Mouse (Mus musculus): ENCODE data around the gene Ppp2r3a. TPM values are rescaled to one million over a fixed set of nuclear protein-coding genes. Genes with fewer than 3 reads are reported as not detected.

Ppp2r3a gene
- polyA plus RNA-seq, 1 experiment = 14.3 TPM

DNA sequence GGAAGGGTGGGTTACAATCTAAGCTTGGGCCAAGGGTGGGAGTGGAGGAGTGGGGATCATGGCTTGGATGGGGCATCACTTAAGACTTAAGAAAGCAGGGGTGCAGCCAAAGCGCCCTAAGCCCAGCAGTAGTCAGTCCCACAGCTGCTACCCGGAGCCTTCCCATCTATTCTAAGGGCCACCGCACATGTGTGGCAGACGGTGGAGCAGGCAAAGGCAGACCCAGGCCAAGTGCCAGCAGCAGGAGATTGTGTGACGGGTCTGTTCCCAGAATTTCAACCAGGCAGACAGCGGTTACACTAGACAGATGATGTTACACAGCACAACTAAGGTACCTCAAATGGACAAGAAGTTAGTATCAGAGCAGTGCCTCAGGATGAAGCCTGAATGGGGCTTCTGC lies 29.3 kb upstream of the Ppp2r3a start:
- Histone ChIP-seq H3K4me3 (ENCODE audit: low read depth, low read length) (no peak overlapping the region), H3K9ac (ENCODE audit: low read depth, poor library complexity, severe bottlenecking) (no peak overlapping the region), H3K27ac (ENCODE audit: insufficient read depth, low read length) (no peak overlapping the region), H3K27me3 (ENCODE audit: control insufficient read depth, insufficient read depth, low read length, poor library complexity, severe bottlenecking) (no peaks in the 10 kb centered on the region), H3K9me3 (replicated peaks; ENCODE audit: control insufficient read depth, insufficient read depth, low read length, poor library complexity, severe bottlenecking) (no peaks in the 10 kb centered on the region), H3K36me3 (ENCODE audit: control insufficient read depth, insufficient read depth, low read length, poor library complexity, severe bottlenecking) (no peaks in the 10 kb centered on the region), H3K4me1 (ENCODE audit: control insufficient read depth, insufficient read depth, low read length) (no peaks in the 10 kb centered on the region)
- no peak for TF ChIP-seq POLR2A (IDR thresholded peaks at IDR 0.05; ENCODE audit: insufficient read depth, low read length)
- TF ChIP-seq EP300 (IDR thresholded peaks at IDR 0.05; ENCODE audit: insufficient read depth, low read depth, low read length) = no peak

DNA sequence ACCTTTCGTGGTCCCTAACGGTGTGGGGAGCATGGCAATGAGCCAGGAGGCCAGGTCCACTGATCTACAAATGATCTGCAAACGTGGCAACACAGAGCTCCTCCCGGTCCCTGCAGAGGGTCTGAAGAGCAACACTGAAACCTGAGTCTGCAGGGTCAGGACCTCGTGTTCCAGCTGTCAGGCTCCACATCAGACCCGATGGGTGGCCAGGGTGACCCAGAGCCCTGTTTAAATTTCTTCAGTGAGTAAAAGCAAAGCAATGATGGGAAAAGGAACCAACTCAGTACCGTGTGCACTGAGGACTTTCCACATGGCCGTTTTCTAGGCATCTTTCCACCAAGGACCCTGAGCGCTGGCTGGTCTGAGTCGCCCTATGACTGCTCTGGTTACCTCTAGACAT lies 28.6 kb upstream of the Ppp2r3a start:
- Histone ChIP-seq H3K9me3 (replicated peaks; ENCODE audit: control insufficient read depth, insufficient read depth, low read length, poor library complexity, severe bottlenecking) (no peaks in the 10 kb centered on the region), H3K27ac (ENCODE audit: insufficient read depth, low read length) (no peak overlapping the region), H3K9ac (ENCODE audit: low read depth, poor library complexity, severe bottlenecking) (no peak overlapping the region), H3K36me3 (ENCODE audit: control insufficient read depth, insufficient read depth, low read length, poor library complexity, severe bottlenecking) (no peaks in the 10 kb centered on the region), H3K4me3 (ENCODE audit: low read depth, low read length) (no peak overlapping the region), H3K4me1 (ENCODE audit: control insufficient read depth, insufficient read depth, low read length) (no peaks in the 10 kb centered on the region), H3K27me3 (ENCODE audit: control insufficient read depth, insufficient read depth, low read length, poor library complexity, severe bottlenecking) (no peaks in the 10 kb centered on the region)
- TF ChIP-seq CTCF (IDR thresholded peaks at IDR 0.05; ENCODE audit: low read depth, low read length) (no peak), EP300 (IDR thresholded peaks at IDR 0.05; ENCODE audit: insufficient read depth, low read depth, low read length) (no peak), POLR2A (IDR thresholded peaks at IDR 0.05; ENCODE audit: insufficient read depth, low read length) (no peak)

DNA sequence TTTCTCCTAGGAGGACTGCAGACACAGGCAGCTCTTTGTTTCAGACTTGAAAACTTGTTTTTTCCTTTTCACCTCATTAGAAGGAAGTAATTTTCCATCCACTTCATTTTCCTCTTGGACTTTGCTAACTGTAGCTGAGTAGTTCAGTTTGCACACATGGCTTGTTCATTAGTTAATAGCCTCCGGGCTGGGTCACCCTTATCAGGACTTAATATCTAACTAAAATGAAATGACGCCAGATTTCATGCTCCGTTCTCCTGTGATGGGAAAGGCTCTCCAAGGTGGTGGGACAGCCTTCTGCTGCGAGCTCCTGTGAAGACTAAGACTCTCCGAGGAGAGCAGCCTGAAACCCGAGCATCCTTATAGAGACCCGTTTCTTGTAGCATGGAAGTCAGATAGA lies 21.1 kb upstream of the Ppp2r3a start:
- Histone ChIP-seq H3K27me3 (ENCODE audit: control insufficient read depth, insufficient read depth, low read length, poor library complexity, severe bottlenecking) (no peaks in the 10 kb centered on the region), H3K36me3 (ENCODE audit: control insufficient read depth, insufficient read depth, low read length, poor library complexity, severe bottlenecking) (no peaks in the 10 kb centered on the region), H3K9me3 (replicated peaks; ENCODE audit: control insufficient read depth, insufficient read depth, low read length, poor library complexity, severe bottlenecking) (no peaks in the 10 kb centered on the region), H3K4me3 (ENCODE audit: low read depth, low read length) (no peak overlapping the region), H3K4me1 (ENCODE audit: control insufficient read depth, insufficient read depth, low read length) (no peaks in the 10 kb centered on the region), H3K27ac (ENCODE audit: insufficient read depth, low read length) (no peak overlapping the region), H3K9ac (ENCODE audit: low read depth, poor library complexity, severe bottlenecking) (no peak overlapping the region)
- no peak for TF ChIP-seq CTCF (IDR thresholded peaks at IDR 0.05; ENCODE audit: low read depth, low read length)
- TF ChIP-seq POLR2A (IDR thresholded peaks at IDR 0.05; ENCODE audit: insufficient read depth, low read length) = no peak
- no peak for TF ChIP-seq EP300 (IDR thresholded peaks at IDR 0.05; ENCODE audit: insufficient read depth, low read depth, low read length)

DNA sequence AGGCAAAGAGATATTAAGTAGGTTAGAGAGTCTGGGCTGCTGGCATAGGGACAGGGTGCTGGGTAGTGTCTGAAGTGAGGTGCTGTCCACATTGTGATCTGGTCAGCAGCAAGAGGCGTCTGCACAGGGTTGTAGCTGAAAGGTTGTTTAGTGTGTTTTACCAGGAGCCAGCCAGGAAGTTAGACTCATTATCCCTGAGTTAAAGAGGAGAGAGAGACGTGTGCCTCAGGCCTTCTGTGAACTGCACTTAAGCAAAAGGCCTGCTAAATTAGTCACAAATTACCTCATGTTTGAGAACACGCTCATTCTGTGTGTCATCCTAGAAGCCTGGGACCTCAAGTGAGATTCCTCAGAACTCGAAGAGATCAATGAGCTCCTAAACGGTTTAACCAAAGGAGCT lies 18.4 kb upstream of the Ppp2r3a start:
- TF ChIP-seq POLR2A (IDR thresholded peaks at IDR 0.05; ENCODE audit: insufficient read depth, low read length) = no peak
- no peak for TF ChIP-seq EP300 (IDR thresholded peaks at IDR 0.05; ENCODE audit: insufficient read depth, low read depth, low read length)
- TF ChIP-seq CTCF (IDR thresholded peaks at IDR 0.05; ENCODE audit: low read depth, low read length) = no peak
- Histone ChIP-seq H3K4me3 (ENCODE audit: low read depth, low read length) (no peak overlapping the region), H3K27ac (ENCODE audit: insufficient read depth, low read length) (no peak overlapping the region), H3K9ac (ENCODE audit: low read depth, poor library complexity, severe bottlenecking) (no peak overlapping the region), H3K27me3 (ENCODE audit: control insufficient read depth, insufficient read depth, low read length, poor library complexity, severe bottlenecking) (no peaks in the 10 kb centered on the region), H3K9me3 (replicated peaks; ENCODE audit: control insufficient read depth, insufficient read depth, low read length, poor library complexity, severe bottlenecking) (no peaks in the 10 kb centered on the region), H3K4me1 (ENCODE audit: control insufficient read depth, insufficient read depth, low read length) (no peaks in the 10 kb centered on the region), H3K36me3 (ENCODE audit: control insufficient read depth, insufficient read depth, low read length, poor library complexity, severe bottlenecking) (no peaks in the 10 kb centered on the region)

DNA sequence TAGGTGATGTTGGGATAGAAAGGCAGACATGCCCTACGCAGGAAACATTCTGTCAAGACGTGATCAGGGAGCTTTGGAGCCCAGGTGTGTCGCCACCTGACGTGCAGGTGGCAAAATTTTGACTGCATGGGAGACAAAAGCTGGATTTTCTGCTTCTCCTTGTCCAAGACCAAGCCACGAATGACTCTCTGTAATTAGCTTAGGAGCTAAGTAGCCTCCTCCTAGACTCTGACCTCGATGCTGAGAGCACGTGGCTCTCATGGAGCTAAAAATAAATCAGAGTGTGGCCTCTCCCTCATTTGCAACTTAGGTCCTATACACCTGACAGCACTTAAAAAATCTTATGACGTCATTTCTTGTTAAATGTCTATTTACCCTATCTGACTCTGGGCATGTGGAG lies 14.4 kb upstream of the Ppp2r3a start:
- no peak overlapping the region for H3K27ac ChIP-seq (ENCODE audit: insufficient read depth, low read length)
- H3K9me3 ChIP-seq (replicated peaks; ENCODE audit: control insufficient read depth, insufficient read depth, low read length, poor library complexity, severe bottlenecking) = no peaks in the 10 kb centered on the region
- H3K4me1 ChIP-seq (ENCODE audit: control insufficient read depth, insufficient read depth, low read length) = no peaks in the 10 kb centered on the region
- no peak overlapping the region for H3K4me3 ChIP-seq (ENCODE audit: low read depth, low read length)
- no peaks in the 10 kb centered on the region for H3K27me3 ChIP-seq (ENCODE audit: control insufficient read depth, insufficient read depth, low read length, poor library complexity, severe bottlenecking)
- TF ChIP-seq EP300 (IDR thresholded peaks at IDR 0.05; ENCODE audit: insufficient read depth, low read depth, low read length) (no peak), CTCF (IDR thresholded peaks at IDR 0.05; ENCODE audit: low read depth, low read length) (no peak), POLR2A (IDR thresholded peaks at IDR 0.05; ENCODE audit: insufficient read depth, low read length) (no peak)
- no peak overlapping the region for H3K9ac ChIP-seq (ENCODE audit: low read depth, poor library complexity, severe bottlenecking)
- no peaks in the 10 kb centered on the region for H3K36me3 ChIP-seq (ENCODE audit: control insufficient read depth, insufficient read depth, low read length, poor library complexity, severe bottlenecking)

DNA sequence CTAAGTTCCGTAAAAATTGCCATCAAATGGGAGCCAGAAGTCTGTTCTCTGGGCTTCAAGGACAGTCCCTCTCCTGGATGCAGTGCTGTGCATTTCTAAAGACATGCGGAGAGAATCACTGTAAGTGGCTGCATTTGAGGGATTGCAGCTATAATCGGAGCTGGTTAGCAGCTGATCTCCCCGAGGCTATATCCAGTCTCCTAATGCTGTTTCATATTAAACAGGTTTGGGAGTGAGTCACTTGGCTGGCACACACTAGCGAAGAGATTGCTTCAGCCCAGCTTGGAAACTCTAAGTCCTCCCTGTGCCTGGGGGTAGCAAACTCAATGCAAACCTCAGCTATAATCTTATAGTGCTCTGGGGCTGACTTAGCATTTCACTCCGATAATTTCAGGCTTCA lies 14.0 kb upstream of the Ppp2r3a start:
- Histone ChIP-seq H3K4me3 (ENCODE audit: low read depth, low read length) (no peak overlapping the region), H3K27ac (ENCODE audit: insufficient read depth, low read length) (no peak overlapping the region), H3K4me1 (ENCODE audit: control insufficient read depth, insufficient read depth, low read length) (no peaks in the 10 kb centered on the region), H3K9me3 (replicated peaks; ENCODE audit: control insufficient read depth, insufficient read depth, low read length, poor library complexity, severe bottlenecking) (no peaks in the 10 kb centered on the region), H3K9ac (ENCODE audit: low read depth, poor library complexity, severe bottlenecking) (no peak overlapping the region), H3K27me3 (ENCODE audit: control insufficient read depth, insufficient read depth, low read length, poor library complexity, severe bottlenecking) (no peaks in the 10 kb centered on the region), H3K36me3 (ENCODE audit: control insufficient read depth, insufficient read depth, low read length, poor library complexity, severe bottlenecking) (no peaks in the 10 kb centered on the region)
- no peak for TF ChIP-seq CTCF (IDR thresholded peaks at IDR 0.05; ENCODE audit: low read depth, low read length)
- TF ChIP-seq EP300 (IDR thresholded peaks at IDR 0.05; ENCODE audit: insufficient read depth, low read depth, low read length) = no peak
- no peak for TF ChIP-seq POLR2A (IDR thresholded peaks at IDR 0.05; ENCODE audit: insufficient read depth, low read length)

All from ES-Bruce4 (cell line).